Mouse (Mus musculus): ENCODE measurements at regions not wholly inside any gene's neighbourhood (a gene's known extent, or its start where the extent isn't known, plus 50 kb on each side); places are given as distances from the start of the nearest gene placed in this dataset.

GRCm38 (mm10) chr2:159056960-159057359, 262.4 kb downstream of the Dhx35 start:
- no peak for DNase-seq
- no peaks in the 10 kb centered on the region for H3K4me1 ChIP-seq (ENCODE audit: control insufficient read depth, insufficient read depth, low read length)
- WGBS, result 53% methylated on average over 3 of the region's 3 CpGs
- H3K4me3 ChIP-seq (replicated peaks; ENCODE audit: extremely low read depth, low read depth, low read length), result no peak overlapping the region
- no peak for TF ChIP-seq POLR2A (IDR thresholded peaks at IDR 0.05; ENCODE audit: borderline replicate concordance, extremely low read depth, low read depth, low read length)
- TF ChIP-seq CTCF (IDR thresholded peaks at IDR 0.05; ENCODE audit: insufficient read depth, low read length), result no peak

- H3K4me1 ChIP-seq (ENCODE audit: control insufficient read depth, insufficient read depth, low read length), result no peaks in the 10 kb centered on the region; the same call in 1 of the 2 replicates
- 67% methylated on average over 5 of the region's 5 CpGs for WGBS
- DNase-seq, result no peak
- TF ChIP-seq CTCF (IDR thresholded peaks at IDR 0.05; ENCODE audit: insufficient read depth, low read length) (no peak), POLR2A (IDR thresholded peaks at IDR 0.05; ENCODE audit: borderline replicate concordance, extremely low read depth, low read depth, low read length) (no peak)
- H3K4me3 ChIP-seq (replicated peaks; ENCODE audit: extremely low read depth, low read depth, low read length), result no peak overlapping the region
Observed at GRCm38 (mm10) chr2:159057506-159057905, 262.9 kb downstream of the Dhx35 start.

- H3K4me3 ChIP-seq (replicated peaks; ENCODE audit: extremely low read depth, low read depth, low read length), result no peak overlapping the region
- TF ChIP-seq POLR2A (IDR thresholded peaks at IDR 0.05; ENCODE audit: borderline replicate concordance, extremely low read depth, low read depth, low read length), result no peak
- TF ChIP-seq CTCF (IDR thresholded peaks at IDR 0.05; ENCODE audit: insufficient read depth, low read length), result 0 out of 2 replicates have a peak, but pooled peaks have one; percentile 8
- peak; percentile 27 for DNase-seq
- 61% methylated on average over 2 of the region's 2 CpGs for WGBS
- H3K4me1 ChIP-seq (ENCODE audit: control insufficient read depth, insufficient read depth, low read length), result no peaks in the 10 kb centered on the region; the same call in 1 of the 2 replicates
Observed at GRCm38 (mm10) chr2:159062266-159062665, 267.7 kb downstream of the Dhx35 start.

- TF ChIP-seq POLR2A (IDR thresholded peaks at IDR 0.05; ENCODE audit: borderline replicate concordance, extremely low read depth, low read depth, low read length), result no peak
- TF ChIP-seq CTCF (IDR thresholded peaks at IDR 0.05; ENCODE audit: insufficient read depth, low read length), result no peak
- 59% methylated on average over 2 of the region's 2 CpGs for WGBS
Observed at GRCm38 (mm10) chr2:159062666-159063065, 268.1 kb downstream of the Dhx35 start.

GRCm38 (mm10) chr2:159064403-159064970, 269.9 kb downstream of the Dhx35 start:
- no peak for DNase-seq
- Histone ChIP-seq H3K4me3 (replicated peaks; ENCODE audit: extremely low read depth, low read depth, low read length) (no peak overlapping the region), H3K4me1 (ENCODE audit: control insufficient read depth, insufficient read depth, low read length) (no peaks in the 10 kb centered on the region; the same call in 1 of the 2 replicates)
- TF ChIP-seq CTCF (IDR thresholded peaks at IDR 0.05; ENCODE audit: insufficient read depth, low read length) (no peak), POLR2A (IDR thresholded peaks at IDR 0.05; ENCODE audit: borderline replicate concordance, extremely low read depth, low read depth, low read length) (no peak)
- WGBS, result 84% methylated on average over 9 of the region's 9 CpGs

More at GRCm38 (mm10) chr2:159062666-159063065, 268.1 kb downstream of the Dhx35 start:
- H3K4me3 ChIP-seq (replicated peaks; ENCODE audit: extremely low read depth, low read depth, low read length), result no peak overlapping the region
- no peaks in the 10 kb centered on the region; the same call in 1 of the 2 replicates for H3K4me1 ChIP-seq (ENCODE audit: control insufficient read depth, insufficient read depth, low read length)
- peak; percentile 21 for DNase-seq

- Histone ChIP-seq H3K4me3 (replicated peaks; ENCODE audit: extremely low read depth, low read depth, low read length) (no peak overlapping the region), H3K4me1 (ENCODE audit: control insufficient read depth, insufficient read depth, low read length) (no peaks in the 10 kb centered on the region)
- DNase-seq, result no peak
- TF ChIP-seq CTCF (IDR thresholded peaks at IDR 0.05; ENCODE audit: insufficient read depth, low read length) (no peak), POLR2A (IDR thresholded peaks at IDR 0.05; ENCODE audit: borderline replicate concordance, extremely low read depth, low read depth, low read length) (no peak)
- WGBS, result 57% methylated on average over 7 of the region's 7 CpGs
Observed at GRCm38 (mm10) chr2:159067506-159067905, 272.9 kb downstream of the Dhx35 start.

GRCm38 (mm10) chr2:159068303-159069020, 273.9 kb downstream of the Dhx35 start:
- TF ChIP-seq CTCF (IDR thresholded peaks at IDR 0.05; ENCODE audit: insufficient read depth, low read length), result no peak
- no peak; the same call in 1 of the 2 replicates for TF ChIP-seq POLR2A (IDR thresholded peaks at IDR 0.05; ENCODE audit: borderline replicate concordance, extremely low read depth, low read depth, low read length)
- 63% methylated on average over 7 of the region's 7 CpGs for WGBS
- Histone ChIP-seq H3K4me3 (replicated peaks; ENCODE audit: extremely low read depth, low read depth, low read length) (no peak overlapping the region), H3K4me1 (ENCODE audit: control insufficient read depth, insufficient read depth, low read length) (no peaks in the 10 kb centered on the region)
- no peak for DNase-seq

- H3K4me3 ChIP-seq (replicated peaks; ENCODE audit: extremely low read depth, low read depth, low read length), result no peak overlapping the region
- WGBS, result 36% methylated on average over 6 of the region's 6 CpGs
- TF ChIP-seq POLR2A (IDR thresholded peaks at IDR 0.05; ENCODE audit: borderline replicate concordance, extremely low read depth, low read depth, low read length), result peak; percentile 8; the same call in 1 of the 2 replicates
- no peak for TF ChIP-seq CTCF (IDR thresholded peaks at IDR 0.05; ENCODE audit: insufficient read depth, low read length)
- peak; percentile 17 for DNase-seq
- H3K4me1 ChIP-seq (ENCODE audit: control insufficient read depth, insufficient read depth, low read length), result no peaks in the 10 kb centered on the region
Observed at GRCm38 (mm10) chr2:159069180-159069579, 274.6 kb downstream of the Dhx35 start.

- H3K4me1 ChIP-seq (ENCODE audit: control insufficient read depth, insufficient read depth, low read length), result peaks cover 2% of the 10 kb centered on the region; the same call in 1 of the 2 replicates
- 65% methylated on average over 7 of the region's 7 CpGs for WGBS
- no peak for DNase-seq
- H3K4me3 ChIP-seq (replicated peaks; ENCODE audit: extremely low read depth, low read depth, low read length), result no peak overlapping the region
- TF ChIP-seq CTCF (IDR thresholded peaks at IDR 0.05; ENCODE audit: insufficient read depth, low read length) (no peak), POLR2A (IDR thresholded peaks at IDR 0.05; ENCODE audit: borderline replicate concordance, extremely low read depth, low read depth, low read length) (no peak)
Observed at GRCm38 (mm10) chr2:159072997-159073690, 278.5 kb downstream of the Dhx35 start.
